Mouse (Mus musculus) right cerebral cortex, postnatal 4 days (tissue): ENCODE measurements around the gene Ldb1.

ENCODE experiments used
- DNase-seq: peaks from one replicate; pipeline ENCODE4 v3.0.0-alpha.2; 2022

Ldb1 gene

DNA sequence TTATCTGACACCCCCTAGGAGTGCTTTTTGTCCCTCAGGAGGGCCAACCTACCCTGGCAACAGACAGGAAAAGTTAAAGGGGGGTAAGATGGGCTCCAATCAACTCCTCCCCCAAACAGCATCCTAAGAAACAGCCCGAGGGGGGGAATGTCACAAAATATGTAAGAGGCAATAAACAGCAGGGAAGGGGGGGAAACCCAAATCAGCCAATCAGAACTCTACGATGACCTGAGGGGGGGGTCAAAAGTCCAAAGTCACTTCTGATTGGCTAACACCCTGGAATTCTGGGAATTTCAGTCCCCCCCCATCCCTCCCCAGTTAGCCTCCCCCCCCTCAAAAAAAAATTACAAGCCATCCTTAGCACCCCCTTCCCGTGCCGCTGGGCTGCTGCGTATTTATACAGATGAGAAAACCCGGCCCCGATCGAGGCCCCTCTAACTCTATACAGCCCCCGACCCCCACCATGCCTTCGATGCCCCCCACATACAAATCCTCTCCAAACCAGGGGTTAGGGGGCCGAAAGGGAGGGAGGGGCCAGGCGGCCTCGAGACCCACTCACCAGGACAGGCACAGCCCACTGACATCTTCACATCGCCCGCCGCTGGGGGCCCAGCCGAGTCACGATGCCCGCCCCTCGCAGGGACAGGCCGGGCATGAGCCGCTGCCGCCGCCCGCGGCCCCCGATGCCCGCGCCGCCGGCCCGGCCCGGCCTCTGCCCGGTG lies 582 bp downstream of the Ldb1 start, which contains the start of gene Pprc1:
Gene Pprc1, plus strand, starts transcription at position 616 of the 722 bp plus-strand sequence.
- no peak for DNase-seq

DNA sequence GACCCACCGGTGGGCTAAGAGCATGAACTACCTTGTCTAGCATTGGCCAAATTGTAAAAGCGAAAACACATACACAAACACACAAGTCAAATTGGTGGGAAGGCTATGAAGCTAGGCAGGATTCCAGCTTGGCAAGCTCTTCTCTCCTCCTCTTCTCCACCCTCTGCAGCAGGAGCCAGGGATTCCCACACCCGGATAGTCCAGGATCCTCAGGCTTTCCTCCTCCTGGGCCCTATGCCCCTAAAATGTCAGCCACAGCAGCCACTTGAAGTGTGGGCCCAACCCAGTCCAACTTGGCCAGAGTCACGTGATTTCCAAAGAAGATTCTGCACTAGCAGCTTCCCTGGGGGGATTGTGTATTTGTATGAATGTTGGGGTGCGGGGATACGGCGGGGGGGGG lies 1.6 kb downstream of the Ldb1 start:
- no peak for DNase-seq

DNA sequence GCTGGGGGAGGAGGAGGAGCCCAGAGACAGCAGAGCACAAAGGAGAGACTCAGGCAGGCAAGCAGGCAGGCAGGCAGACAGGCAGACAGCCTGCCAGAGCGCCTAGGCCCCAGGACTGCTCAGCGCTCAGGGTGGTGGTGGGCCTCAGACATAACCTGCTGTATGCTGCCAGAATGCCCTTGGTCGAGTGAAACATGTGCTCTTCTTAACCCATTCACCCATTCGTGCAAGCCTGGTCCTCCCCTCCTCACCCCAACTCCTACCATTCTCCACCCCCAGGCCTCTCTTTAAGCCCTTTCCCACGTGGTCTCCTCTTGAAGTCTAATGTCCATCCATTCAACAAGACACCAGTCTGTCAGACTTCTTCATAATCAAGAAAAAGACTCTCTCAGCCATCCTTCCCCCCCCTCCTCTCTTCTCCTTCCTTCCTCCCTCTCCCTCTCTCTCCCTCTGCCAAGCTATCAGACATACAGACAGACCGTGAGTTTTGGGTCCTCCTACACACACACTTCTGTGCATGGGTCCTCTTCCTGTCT lies 2.5 kb downstream of the Ldb1 start:
- peak; percentile 52 for DNase-seq

DNA sequence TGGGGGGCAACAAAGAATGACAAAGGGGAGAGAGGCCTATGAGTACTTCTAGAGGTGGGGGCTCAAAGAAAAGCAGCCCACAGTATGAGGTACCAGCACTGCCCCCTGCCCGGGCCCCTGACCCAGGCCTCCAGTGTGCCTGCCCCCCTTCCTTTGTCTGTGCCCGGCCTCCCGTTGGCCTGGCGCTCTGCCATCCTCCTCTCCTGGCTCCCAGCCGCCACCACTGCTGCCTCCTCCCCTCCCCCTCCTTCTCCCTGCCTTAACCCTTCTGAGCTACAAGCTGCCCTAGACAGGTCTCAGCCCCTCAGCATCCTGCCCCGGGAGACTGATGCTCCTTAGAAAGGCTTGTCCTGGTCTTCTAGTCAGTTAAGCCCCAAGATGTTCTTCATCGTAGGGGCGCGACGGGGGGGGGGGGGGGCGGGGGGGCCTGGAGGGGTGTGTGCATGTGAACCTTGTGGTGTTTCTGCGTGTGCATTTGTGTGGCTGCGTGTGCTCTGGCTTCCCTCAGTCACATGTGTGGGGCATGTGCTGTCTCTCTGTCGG lies 3.0 kb downstream of the Ldb1 start:
- DNase-seq = peak; percentile 86

DNA sequence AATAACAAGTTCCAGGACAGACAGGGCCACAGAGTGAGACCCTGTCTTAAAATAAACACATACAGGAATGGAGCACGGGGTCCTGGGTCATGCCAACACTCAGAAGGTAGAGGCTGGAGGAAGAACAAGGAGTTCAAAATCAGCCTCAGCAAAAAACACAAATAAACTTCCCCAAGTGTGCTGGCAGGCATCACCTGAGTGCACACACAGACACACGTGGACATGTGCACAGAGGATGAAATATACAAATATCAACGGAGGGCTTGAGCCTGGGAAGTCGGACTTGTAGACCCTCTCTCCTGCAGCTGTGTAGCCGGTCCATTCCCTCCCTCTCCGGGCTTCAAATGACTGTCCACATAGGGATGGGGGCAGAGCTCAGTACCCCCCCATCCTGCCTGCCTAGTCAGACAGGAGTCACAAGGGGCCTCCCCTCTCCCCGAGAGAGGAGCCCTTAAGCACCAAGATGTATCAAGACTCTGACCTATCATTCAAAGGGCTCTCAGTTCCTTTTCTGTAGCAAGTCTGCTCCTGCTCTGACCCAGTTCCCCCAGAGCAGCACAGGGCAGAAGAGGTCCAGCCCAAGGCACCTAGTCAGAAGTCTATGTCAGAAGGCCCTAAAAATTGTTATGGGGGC lies 3.6 kb downstream of the Ldb1 start:
- no peak for DNase-seq

DNA sequence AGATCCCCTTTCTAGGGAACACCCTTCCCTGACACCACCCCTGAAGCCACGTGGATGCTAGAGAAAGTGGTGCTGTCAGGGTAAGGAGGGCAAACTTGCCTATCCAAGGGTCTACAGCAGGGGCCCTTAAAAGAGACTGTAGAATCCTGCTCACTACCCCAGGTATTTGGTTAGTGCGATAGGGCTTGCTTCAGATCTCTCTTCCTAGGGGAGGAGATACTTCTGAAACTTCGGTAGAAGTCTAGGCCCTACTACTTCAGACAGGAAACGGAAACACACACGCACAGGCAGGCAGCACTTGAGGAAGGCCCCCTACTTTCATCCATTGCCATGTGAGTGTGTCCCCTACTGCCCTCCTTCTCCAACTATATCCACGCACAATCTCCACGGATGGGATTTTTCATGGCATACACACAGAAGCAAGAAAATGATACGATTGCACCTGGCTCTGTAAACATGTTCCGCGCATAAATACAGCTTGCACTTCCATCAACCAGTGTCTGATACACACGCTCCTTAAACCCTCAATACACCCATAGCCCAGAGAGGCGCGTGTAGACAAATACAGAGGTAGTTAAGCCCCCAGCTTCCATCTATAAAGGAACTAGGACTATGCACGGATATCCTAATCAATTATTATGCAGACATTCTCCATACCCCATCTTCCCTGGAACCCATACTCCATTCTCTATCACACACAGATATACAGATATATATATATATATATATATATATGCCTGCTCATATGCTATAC lies 4.7 kb downstream of the Ldb1 start:
- DNase-seq = no peak

DNA sequence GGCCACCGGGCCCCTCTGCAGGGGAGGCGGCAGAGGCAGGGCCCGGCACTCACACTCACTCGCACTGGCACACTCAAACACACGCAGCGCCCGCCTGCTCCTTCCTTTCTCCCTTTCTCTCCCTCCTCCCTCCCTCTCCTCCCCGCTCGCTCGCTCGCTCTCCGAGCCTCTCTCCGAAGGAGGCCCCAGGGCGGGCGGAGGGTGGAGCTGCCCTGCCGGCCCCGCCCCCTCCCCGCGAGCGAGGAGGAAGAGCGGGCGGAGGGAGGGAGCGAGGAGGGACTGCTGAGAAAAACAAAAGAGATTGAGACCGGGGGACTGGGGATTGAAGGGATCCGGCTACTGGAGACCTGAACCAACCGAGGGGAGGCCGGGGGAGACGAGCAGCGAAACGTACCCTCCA lies 5.5 kb downstream of the Ldb1 start:
- DNase-seq = peak; percentile 85

DNA sequence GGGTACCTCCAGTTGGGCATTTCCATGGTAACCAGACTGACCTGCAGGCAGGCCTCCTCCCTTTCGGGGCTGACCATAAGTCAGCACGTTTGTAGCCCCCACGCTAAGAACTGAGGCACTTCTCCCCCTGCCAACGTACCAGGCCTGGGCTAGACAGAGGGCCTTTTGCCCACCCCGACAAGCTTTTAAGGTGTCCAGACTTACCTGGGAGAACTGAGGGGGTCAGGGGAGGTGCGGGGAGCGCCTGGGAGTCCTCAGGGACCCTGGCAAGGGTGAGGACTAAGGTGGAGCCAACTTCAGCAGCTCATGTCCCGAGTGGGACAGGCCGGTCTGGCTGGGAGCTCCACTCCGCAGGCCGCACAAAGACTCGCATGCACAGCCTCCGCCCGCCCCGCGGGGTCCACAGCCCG lies 6.2 kb downstream of the Ldb1 start:
- no peak for DNase-seq

DNA sequence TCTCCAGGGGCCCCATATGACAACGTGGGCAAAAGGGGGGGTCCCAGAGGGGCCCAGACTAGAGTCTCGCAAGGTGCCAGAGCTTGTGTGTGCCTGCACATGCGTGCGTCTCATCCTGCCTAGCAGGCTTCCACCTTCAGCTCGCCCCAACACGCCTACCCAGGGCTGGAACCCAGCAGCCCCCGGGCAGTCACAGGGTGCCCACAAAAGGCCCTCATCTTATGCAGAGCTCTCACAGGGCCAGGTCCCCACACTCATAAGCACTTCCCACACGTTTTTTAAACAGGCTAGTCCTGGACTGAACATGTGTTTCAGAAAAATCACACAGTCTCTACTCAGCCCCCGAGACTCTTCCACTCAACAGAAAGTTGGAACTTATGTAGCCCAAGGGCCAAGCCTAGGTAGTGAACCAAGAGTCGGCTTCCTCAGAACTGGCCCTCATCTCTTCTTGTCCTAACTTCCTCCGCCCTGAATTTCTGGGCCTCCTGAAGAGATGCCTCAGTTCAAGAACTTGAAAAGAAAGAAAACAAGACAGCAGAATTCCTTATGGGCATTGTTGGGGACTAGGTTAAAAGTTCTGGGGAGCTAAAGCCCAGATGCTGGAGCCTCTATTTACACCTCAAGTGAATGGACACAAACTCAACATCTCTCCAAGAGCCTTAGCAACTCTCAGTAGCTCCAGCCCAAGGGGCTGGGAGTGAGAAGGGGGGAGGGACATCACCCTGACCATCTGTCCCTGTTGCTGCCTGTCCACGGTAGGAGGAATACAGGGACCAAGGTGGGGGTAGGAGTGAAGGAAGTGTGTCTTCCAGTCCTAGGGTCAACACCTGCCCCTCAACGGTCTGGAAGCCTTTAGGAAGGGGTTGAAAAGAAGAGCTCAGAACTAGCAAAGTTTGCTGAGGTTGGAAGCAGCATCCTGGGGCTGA lies 6.8 kb downstream of the Ldb1 start:
- no peak for DNase-seq

DNA sequence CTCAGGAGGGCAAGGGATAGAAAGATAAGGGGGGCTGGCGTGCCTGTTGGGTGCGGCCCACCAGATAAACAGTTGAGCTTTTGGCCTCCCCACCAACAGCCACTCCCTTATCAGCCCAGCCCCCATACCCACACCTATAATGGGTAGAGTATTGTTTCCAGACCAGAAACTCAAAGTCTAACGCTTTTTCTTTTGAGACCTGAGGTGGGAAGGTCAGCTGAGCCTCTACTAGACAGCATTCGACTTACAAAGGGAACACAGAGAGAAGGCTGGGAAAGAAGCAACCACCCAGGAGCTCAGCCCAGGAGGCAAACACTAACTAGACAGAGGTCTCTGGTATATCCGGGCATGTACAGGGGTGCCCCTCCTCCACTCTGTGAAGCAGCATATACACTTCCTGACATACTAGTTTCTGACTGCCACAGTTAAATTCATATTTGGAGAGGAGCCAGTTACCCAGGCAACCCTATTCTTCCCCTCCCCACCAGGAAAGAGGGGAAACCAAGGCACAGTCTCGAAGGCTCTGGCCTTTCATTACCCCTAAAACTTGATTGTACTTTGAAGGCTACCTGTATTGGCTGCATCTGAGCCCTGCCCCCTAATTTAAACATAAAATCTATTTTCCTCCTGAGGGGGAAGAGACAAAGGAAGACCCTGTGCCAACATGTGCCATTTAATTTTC lies 7.6 kb downstream of the Ldb1 start:
- no peak for DNase-seq

DNA sequence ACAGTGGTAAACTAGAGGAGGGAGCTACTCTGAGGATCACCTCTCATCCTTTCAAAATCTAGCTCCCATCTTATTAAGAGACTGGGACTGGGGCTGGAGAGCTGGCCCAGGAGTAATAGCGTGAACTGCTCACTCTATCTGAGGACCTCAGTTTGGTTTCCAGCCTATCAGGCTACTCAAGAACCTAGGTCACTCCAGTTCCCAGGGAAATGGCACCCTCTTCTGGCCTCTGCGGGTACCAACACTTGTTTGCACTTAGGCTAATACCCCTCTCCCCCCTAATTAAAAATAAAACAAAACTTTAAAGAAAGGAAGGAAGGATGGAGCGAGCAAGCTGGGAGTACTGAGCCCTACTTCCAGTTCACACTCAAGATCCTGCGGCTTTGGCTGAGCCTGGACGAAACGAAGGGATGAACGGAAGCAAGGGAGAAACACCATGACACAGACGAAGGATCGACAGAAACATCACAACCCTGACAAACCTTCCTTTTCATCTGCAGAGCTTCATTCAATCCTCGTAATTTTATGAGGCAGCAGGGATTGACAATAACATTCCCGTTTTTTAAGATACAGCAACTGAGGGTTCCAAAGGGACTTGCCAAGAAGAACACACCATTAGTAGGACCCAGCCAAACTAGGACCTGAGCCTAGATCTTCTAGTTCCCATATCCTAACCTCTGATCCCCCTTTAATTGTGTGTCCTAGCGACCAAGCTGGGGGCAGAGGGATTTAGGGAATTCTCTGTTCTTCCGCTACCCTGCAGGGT lies 8.4 kb downstream of the Ldb1 start:
- DNase-seq = no peak

DNA sequence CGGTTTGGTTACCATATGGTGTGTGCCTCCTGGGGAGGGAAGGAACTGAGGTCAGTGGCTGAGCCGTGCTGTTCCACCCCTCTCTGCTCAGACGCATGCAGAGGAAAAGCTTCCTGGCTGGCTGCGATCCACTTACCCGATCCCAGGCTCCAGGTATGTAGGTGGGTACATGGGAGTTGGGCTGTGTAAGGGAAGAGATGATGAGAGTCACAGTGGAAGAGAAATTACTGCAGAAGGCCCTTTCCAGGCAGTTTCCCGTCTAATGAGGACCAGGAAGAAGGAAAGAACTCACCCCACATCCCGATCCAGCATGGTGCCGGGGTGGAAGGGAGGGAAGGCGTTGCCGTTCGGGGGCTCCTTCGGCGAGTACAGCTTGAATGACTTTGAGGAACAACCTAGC lies 9.0 kb downstream of the Ldb1 start:
- DNase-seq = no peak

DNA sequence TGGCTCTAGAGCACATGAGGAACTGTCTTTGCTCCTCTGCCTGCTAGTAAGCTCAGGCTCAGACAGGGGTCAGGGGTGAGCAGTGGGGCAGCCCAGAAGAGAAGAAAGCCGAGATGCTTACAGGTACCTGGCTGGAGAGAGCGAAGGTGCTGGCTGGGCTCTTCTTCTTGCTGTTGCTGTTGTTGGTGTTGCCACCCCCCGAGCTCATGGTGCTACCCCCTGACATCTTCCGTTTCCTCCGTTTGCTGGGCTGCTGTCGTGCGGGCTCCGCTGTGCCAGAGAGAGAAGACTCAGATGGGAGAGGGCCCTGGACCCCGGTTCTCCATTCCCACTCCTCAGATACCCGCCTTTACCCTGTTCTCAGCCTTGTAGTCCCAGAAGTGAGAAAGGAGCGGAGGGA lies 11.1 kb downstream of the Ldb1 start:
- no peak for DNase-seq

DNA sequence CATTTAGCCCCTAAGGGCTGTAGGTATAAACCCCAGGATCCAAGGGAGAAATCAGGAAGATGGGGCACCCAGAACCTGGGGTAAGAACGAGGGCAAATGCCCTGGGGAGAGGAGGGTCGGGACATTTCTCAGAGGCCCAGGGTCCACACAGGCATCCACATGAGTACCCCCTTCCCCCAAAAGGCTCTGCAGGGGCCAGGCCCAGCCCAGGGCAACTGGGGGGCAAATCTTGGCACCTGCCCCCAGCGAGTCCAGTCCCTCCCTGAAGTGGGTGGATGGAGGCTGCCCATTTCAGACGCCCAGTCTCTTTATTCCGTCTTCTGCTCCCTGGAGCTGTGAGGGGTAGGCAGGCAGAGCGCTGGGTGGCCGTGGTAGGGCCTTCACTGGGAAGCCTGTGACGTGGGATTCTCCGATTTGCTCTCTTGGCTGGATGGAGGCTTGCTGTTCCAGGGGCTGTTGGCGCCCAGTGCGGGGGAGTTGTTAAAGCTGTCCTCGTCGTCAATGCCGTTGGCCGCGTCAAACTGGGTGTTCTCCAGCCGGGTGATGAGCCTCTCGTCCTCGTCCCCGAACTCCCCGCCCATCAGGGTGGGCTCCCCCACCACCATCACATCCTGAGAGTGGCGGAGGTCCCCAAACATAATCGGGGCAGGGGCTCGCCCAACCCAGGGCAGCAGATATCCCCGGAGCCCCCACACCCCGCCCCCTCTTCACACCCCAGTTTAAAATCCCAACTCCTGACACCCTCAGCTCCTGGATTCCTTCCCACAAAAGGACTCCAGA lies 12.1 kb downstream of the Ldb1 start:
- no peak for DNase-seq

DNA sequence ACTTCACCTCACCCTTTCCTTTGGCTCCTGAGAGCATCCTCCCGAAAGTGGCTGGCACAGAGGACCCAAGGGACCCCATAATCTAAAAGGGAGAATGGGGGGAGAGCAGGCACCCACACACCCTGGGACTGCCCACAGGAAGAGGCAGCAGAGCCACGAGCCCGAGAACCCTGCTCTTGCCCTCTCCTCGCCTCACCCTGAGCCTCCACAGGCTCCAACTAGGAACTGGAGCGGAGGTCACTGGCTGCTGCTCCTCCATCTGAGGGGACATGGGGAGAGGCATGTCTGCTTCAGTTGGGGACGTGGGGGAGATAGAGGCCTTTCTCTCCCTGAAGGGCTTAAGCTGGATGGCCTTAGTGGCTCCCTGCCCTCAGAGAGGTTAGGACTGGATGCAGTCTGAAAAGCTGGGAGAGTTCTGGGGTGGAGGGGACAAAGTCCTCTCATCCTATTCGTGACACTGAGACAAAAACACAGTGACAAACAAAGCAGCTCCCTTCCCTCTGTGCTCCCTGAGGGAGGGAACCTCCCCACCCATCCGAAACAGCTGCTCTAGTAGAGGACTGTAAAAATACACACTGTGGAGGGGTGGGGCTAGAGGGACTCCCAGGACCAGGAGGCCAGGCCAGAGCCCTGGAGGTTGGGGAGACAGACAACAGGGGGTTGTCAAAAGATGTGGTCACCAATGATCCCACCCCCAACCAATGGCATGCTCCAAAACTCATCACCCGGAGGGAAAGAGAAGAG lies 13.2 kb downstream of the Ldb1 start:
- no peak for DNase-seq

DNA sequence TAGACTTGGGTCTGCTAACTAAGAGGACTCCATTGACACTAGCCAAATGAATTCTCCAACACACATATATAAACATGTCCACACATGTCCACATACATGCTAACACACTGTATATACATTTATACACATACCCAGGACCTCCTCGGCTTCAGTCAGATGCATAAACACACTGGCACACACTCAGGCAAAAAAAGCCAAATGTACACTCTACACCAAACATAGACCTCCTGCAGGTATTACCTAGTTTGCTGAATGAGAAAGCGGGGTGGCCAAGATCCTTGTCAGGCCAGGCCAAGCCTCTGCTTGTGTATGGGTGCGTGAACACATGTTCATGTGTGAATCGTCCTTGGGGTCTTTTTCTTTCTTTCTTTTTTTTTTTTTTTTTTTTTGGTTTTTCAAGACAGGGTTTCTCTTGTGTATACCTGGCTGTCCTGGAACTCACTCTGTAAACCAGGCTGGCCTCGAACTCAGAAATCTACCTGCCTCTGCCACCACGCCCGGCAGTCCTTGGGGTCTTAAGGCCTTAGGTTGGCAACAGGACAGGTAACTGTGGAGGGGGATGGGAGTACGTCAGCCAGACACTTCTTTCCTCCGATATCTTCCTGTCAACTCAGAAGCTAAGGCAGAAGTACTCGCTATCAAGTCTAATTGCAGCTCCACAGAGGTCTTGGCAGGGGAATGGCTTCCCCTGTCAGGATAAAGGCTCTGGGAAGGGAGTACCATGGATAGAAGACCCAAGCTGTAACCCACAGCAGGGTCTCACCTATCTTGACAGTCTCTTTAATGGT lies 14.6 kb downstream of the Ldb1 start:
- no peak for DNase-seq

DNA sequence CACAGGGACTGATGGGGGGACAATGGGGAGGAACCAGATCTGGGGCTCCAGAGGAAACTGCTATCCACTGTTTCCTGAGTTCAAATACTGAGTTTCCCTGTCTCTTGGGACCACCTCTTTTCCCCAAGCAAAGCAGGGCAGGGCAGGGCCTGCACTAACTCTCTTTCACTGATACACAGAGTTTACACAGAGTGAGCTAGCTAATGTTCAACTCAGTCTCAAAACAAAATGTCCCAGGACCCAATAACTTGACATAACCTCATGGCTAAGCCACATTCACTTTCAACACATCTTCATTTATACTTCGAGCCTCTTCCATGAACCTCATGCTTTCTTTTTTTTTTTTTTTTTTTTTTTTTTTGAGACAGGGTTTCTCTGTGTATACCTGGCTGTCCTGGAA lies 15.4 kb downstream of the Ldb1 start:
- no peak for DNase-seq

DNA sequence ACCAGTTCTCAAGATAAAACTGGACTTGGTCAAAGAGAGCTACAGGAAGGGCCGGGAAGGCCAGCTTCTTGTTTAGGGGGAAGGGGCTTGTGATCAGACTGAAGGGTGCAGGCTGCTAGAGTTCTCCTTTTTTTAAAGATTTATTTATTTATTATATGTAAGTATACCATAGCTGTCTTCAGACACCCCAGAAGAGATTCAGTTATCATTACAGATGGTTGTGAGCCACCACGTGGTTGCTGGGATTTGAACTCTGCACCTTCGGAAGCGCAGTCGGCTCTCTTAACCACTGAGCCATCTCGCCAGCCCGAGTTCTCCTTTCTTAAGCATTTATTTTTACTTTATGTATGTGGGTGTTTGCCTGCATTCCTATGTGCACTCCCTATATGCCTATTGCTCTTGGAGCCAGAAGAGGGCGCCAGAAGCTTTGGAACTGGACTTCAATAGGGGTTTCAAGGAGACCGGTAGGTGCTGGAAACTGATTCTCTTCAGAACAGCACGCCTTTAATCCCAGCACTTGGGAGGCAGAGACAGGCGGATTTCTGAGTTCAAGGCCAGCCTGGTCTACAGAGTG lies 16.2 kb downstream of the Ldb1 start:
- no peak for DNase-seq
